9 mouse cellular contexts compared by ENCODE assay signal in genomic region chr2:158215283-158216117, GRCm38 (mm10). TPM values are rescaled to one million over a fixed set of nuclear protein-coding genes. Genes with fewer than 3 reads are reported as not detected.
DNase-seq lines count a peak whose midpoint lies in the region; ATAC-seq and TF ChIP-seq lines count a peak whose summit lies in the region.
"Had no signal": no experiment of that assay in that cellular context is flagged by ENCODE, and none has a peak within 500 bp of the region (broad histone marks: within the 10 kb centered on the region; RNA-seq: fewer than 3 reads in every experiment).

No protein-coding gene starts in this region.

- peak overlapping the region; percentile 8; the same call in 1 of the 2 replicates for H3K4me2 ChIP-seq in kidney, embryonic 14.5 days (replicated peaks; ENCODE audit: low read depth, low read length)

- no peak overlapping the region for H3K9ac ChIP-seq in kidney, embryonic 14.5 days (ENCODE audit: low read depth, low read length)

- DNase-seq in gastrocnemius, adult 2 months, result peak; percentile 72
- no peak for DNase-seq in gastrocnemius, postnatal 4 days (ENCODE audit: low spot score in 2 of 2)
- peak; percentile 98 for DNase-seq in brain, adult 2 months (ENCODE audit: low read depth, low spot score)
- peak; percentile 62 for DNase-seq in gastrocnemius, postnatal 25 days
- no peak for DNase-seq in retina, embryonic 14.5 days (ENCODE audit: low spot score)
- DNase-seq in spleen, postnatal 10 days (ENCODE audit: low spot score in 2 of 2), result no peak
- no peak for DNase-seq in layer of hippocampus, adult 8-10 months (ENCODE audit: low spot score in 2 of 2)

- H3K4me3 ChIP-seq in gastrocnemius, adult 2 months, result no peak overlapping the region
- no peak overlapping the region for H3K4me3 ChIP-seq in kidney, embryonic 14.5 days (ENCODE audit: low read length)
- H3K4me3 ChIP-seq: myocyte had no signal

- intact Hi-C loops in gastrocnemius, adult 2 months (cut with DNase I), result no loop called here

- H3K27ac ChIP-seq in gastrocnemius, adult 2 months, result peak overlapping the region; percentile 57; the same call in 1 of the 2 replicates
- H3K27ac ChIP-seq in kidney, embryonic 14.5 days (ENCODE audit: low read depth, low read length), result peak overlapping the region; percentile 86

- peak; percentile 77 for ATAC-seq in kidney, embryonic 14.5 days (ENCODE audit: low FRiP score, low TSS enrichment)

- H3K36me3 ChIP-seq in kidney, embryonic 14.5 days (ENCODE audit: control insufficient read depth, insufficient read depth, low read length), result no peaks in the 10 kb centered on the region

- WGBS in kidney, embryonic 14.5 days, result 45% methylated on average over 9 of the region's 9 CpGs

- H3K9me3 ChIP-seq in kidney, embryonic 14.5 days (ENCODE audit: control insufficient read depth, low read length), result no peaks in the 10 kb centered on the region

- H3K4me1 ChIP-seq in kidney, embryonic 14.5 days (ENCODE audit: control insufficient read depth, insufficient read depth, low read length), result peaks cover 15% of the 10 kb centered on the region

- no peaks in the 10 kb centered on the region for H3K27me3 ChIP-seq in kidney, embryonic 14.5 days (ENCODE audit: control insufficient read depth, insufficient read depth, low read length)

- peak; percentile 6; the same call in 1 of the 2 replicates for TF ChIP-seq CTCF in gastrocnemius, adult 2 months (IDR thresholded peaks at IDR 0.05)

RNA-seq across cellular contexts. Expression of gene D630003M21Rik, which starts 13.5 kb away (rescaled TPM):
- 1 to 10 TPM; 1.2 to 2.2 TPM for total RNA-seq in gastrocnemius, adult 2 months (2021)
- total RNA-seq in gastrocnemius, postnatal 4 days (2021), result 1 to 10 TPM; 4.2 to 5.4 TPM
- 1 to 10 TPM; 1.8 to 2.0 TPM for total RNA-seq in gastrocnemius, postnatal 25 days (2021)
- polyA plus RNA-seq in kidney, embryonic 14.5 days (2014; fragmentation: Nextera tagmentation; extraction: Ambion mirVana), result 3.7 and 5.2 TPM in 2 replicates
- 1 to 10 TPM; 3.3 to 5.3 (median 4.5) TPM for total RNA-seq in layer of hippocampus, adult 8-10 months (2022)

RNA-seq across cellular contexts. Expression of gene Bpi, which starts 42.4 kb away (rescaled TPM):
- not detected for total RNA-seq in gastrocnemius, adult 2 months (2021)
- not detected for total RNA-seq in gastrocnemius, postnatal 4 days (2021)
- total RNA-seq in gastrocnemius, postnatal 25 days (2021), result not detected
- 0.19 TPM in 1 of 2 replicates, not detected in the other for polyA plus RNA-seq in kidney, embryonic 14.5 days (2014; fragmentation: Nextera tagmentation; extraction: Ambion mirVana)
- not detected for total RNA-seq in layer of hippocampus, adult 8-10 months (2022)
- polyA plus RNA-seq: myocyte had no signal

Comparison
In these comparisons a context has a peak if more than half of its experiments do, and no peak if none do; other contexts are left out.
1. DNase-seq: peak in gastrocnemius, adult 2 months (single experiment), brain, adult 2 months (single experiment) and gastrocnemius, postnatal 25 days (single experiment); none in gastrocnemius, postnatal 4 days (0 of 2), retina, embryonic 14.5 days (single experiment), spleen, postnatal 10 days (0 of 2) and layer of hippocampus, adult 8-10 months (0 of 2).